Mouse (Mus musculus) ES-E14 (cell line): ENCODE measurements around the gene Cbfa2t3. TPM values are rescaled to one million over a fixed set of nuclear protein-coding genes. Genes with fewer than 3 reads are reported as not detected.

ENCODE experiments used
- DNase-seq: peaks from one replicate; pipeline ENCODE4 v3.0.0-alpha.2; 2013; ENCODE audit warnings: low read depth, low spot score
- H3K27ac ChIP-seq: 2 replicates; pipeline ENCODE4 v1.5.1; 2012; ENCODE audit warnings: low read depth, mild to moderate bottlenecking, low read length, moderate library complexity, mixed read lengths; ENCODE audit not compliant: poor library complexity, insufficient read depth, severe bottlenecking
- H3K36me3 ChIP-seq: 2 replicates; pipeline ENCODE4 v1.6.1; 2012; ENCODE audit warnings: mild to moderate bottlenecking, low read length, moderate library complexity, mixed read lengths; ENCODE audit not compliant: control insufficient read depth, poor library complexity, insufficient read depth, severe bottlenecking
- H3K4me1 ChIP-seq, 2 experiments: fragments of 150-350 bp in 1 of 2; sonication (generic) in 1 of 2; 2 replicates each; pipeline ENCODE4 v1.6.1; 2012; ENCODE audit warnings: low read length in 2 of 2, mild to moderate bottlenecking in 1 of 2, mixed read lengths in 1 of 2; ENCODE audit not compliant: control insufficient read depth in 2 of 2, insufficient read depth in 2 of 2, poor library complexity in 1 of 2
- H3K4me3 ChIP-seq, 2 experiments: fragments of 150-350 bp in 1 of 2; sonication (generic) in 1 of 2; 2 replicates each; pipeline ENCODE4 v1.5.1; 2012; ENCODE audit warnings: low read length in 2 of 2, low read depth in 1 of 2, mild to moderate bottlenecking in 1 of 2, mixed read lengths in 1 of 2; ENCODE audit not compliant: insufficient read depth in 1 of 2, poor library complexity in 1 of 2, severe bottlenecking in 1 of 2
- H3K9ac ChIP-seq: 2 replicates; pipeline ENCODE4 v1.6.1; 2012; ENCODE audit warnings: low read depth, mild to moderate bottlenecking, low read length, mixed read lengths; ENCODE audit not compliant: poor library complexity, insufficient read depth, severe bottlenecking
- H3K9me3 ChIP-seq: fragments of 150-350 bp; sonication (generic); 2 replicates; pipeline ENCODE4 v1.6.1; 2012; ENCODE audit warnings: low read depth, mild to moderate bottlenecking, low read length; ENCODE audit not compliant: control insufficient read depth, insufficient read depth
- CHD2 ChIP-seq: IDR thresholded peaks from 2 replicates; pipeline ENCODE4 v1.6.1; 2014; ENCODE audit warnings: mild to moderate bottlenecking, low read depth, low read length, inconsistent platforms
- HCFC1 ChIP-seq: IDR thresholded peaks from 2 replicates; pipeline ENCODE4 v1.6.1; 2012; ENCODE audit warnings: low read length, inconsistent platforms, borderline replicate concordance; ENCODE audit not compliant: insufficient read depth
- MAFK ChIP-seq: IDR thresholded peaks from 2 replicates; pipeline ENCODE4 v1.6.1; 2014; ENCODE audit warnings: mild to moderate bottlenecking, low read depth, low read length, inconsistent platforms; ENCODE audit not compliant: insufficient read depth
- ZC3H11A ChIP-seq: IDR thresholded peaks from 2 replicates; pipeline ENCODE4 v1.6.1; 2012; ENCODE audit warnings: low read depth, mild to moderate bottlenecking, inconsistent platforms, low read length, borderline replicate concordance
- ZNF384 ChIP-seq: IDR thresholded peaks from 2 replicates; pipeline ENCODE4 v1.6.1; 2012; ENCODE audit warnings: low read depth, low read length, inconsistent platforms
- in situ Hi-C, 2 experiments: fragments of 600-800 bp; cut with MboI; formaldehyde crosslinking; loops; one replicate each; pipeline ENCODE4 v1.15.1; 2025; ENCODE audit warnings: low sequenced_read_pairs in 2 of 2, inconsistent platforms in 1 of 2; ENCODE audit not compliant: unreplicated experiment in 2 of 2
- total RNA-seq: library from RNA; depleted of rRNA; stranded (reverse); fragments of 300-350 nt; gene quantifications from 2 replicates; pipeline ENCODE4 v1.2.3, GENCODE M21; 2012

Gene Cbfa2t3
- total RNA-seq, 1 experiment, result 0.36 TPM

DNA sequence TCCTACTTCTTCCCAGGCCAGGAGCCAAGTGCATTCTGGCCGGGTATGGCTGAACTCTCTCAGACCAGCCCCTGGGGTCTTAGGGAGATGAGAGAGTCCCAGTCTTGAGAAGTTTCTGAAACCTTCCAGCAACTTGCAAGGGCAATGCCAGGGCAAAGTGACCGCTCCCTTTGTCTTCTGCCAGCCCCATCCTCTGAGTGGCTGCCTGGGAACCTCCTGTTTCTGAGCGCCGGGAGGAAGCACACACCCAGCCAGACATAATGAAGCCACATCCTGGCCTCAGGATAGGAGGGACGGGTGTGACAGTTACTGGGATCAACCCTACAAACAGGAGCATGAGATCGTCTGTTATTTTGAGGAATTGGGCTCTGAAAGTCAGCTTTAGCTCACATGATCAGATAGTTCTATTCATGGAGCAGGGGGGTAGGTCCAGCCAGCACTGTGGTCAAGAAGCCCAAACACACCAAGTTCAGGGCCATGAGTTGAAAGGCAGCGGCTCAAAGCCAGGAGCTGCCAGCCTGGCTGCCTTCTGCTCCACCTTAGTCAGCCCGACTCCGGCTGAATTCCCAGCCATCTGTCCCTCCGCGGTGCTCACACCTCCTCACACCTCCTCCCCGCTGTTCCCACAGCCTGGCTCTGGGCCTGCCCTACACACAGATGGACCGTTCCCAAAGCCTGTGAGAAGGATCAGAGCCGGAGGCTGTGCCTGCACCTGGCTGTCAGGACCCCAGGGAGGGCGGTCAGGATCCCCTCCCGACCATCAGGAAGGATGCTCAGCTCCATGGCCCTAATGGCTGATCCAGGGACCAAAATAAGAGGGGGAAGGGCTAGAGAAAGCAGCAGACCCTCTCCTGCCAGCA lies 22.1 kb downstream of the Cbfa2t3 start:
- no peak overlapping the region for H3K9ac ChIP-seq
- no peaks in the 10 kb centered on the region for H3K36me3 ChIP-seq
- no peak for DNase-seq
- H3K27ac ChIP-seq, result no peak overlapping the region
- H3K4me3 ChIP-seq, result peak overlapping the region in 1 of 2 experiments; percentile 54; a peak in 2 of 4 replicates
- TF ChIP-seq HCFC1, result no peak
- no peak for TF ChIP-seq ZNF384
- TF ChIP-seq ZC3H11A, result no peak
- TF ChIP-seq MAFK, result no peak
- TF ChIP-seq CHD2, result no peak
- H3K9me3 ChIP-seq, result no peaks in the 10 kb centered on the region
- peaks cover 0 to 3% of the 10 kb centered on the region in 2 experiments; a peak in 2 of 4 replicates for H3K4me1 ChIP-seq
- in situ Hi-C loops, result no loop called here

DNA sequence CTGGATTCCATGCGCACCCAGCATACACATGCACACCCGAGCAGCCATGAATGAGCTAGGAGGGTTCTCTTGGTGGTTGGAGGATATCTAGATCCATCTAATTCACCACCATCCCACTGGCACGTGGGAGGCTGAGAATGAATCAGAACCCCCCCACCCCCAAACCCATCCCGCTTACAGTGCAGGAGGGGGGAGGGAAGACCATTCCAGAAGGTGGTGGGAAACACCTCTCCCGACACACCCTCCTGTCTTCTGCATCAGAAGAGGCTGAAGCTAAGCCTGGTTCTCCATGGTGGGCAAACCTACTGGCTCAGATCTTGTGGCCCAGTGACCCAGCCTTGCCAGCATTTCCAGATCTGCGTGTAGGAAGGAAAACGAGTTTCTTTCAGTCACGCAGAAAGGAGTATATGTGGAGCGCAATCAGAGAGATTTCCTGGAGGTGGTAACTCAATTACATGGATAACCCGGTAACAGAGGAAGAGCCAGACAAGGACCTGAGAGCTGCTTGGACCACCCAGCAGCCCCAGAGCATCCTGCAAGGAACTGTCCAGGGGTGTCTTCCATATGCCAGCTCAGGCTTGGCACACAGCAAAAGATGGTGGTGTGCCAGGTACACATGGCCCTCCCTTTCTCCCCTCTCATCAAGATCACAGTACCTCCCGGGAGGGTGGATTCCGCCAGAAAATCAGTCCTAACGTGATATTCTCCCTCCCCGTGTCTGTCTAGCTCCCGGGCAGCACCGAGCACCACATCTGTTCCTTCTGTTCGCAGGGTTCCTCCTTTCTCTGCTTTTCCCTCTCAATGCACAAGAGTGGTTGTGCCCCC lies 23.1 kb downstream of the Cbfa2t3 start:
- no peak for DNase-seq
- Histone ChIP-seq H3K27ac (no peak overlapping the region), H3K9ac (no peak overlapping the region), H3K4me1 (peaks cover 0 to 3% of the 10 kb centered on the region in 2 experiments; a peak in 2 of 4 replicates), H3K36me3 (no peaks in the 10 kb centered on the region), H3K9me3 (no peaks in the 10 kb centered on the region), H3K4me3 (no peak overlapping the region)
- TF ChIP-seq ZNF384 (no peak), ZC3H11A (no peak), CHD2 (no peak), HCFC1 (no peak), MAFK (no peak)
- in situ Hi-C loops, result no loop called here

DNA sequence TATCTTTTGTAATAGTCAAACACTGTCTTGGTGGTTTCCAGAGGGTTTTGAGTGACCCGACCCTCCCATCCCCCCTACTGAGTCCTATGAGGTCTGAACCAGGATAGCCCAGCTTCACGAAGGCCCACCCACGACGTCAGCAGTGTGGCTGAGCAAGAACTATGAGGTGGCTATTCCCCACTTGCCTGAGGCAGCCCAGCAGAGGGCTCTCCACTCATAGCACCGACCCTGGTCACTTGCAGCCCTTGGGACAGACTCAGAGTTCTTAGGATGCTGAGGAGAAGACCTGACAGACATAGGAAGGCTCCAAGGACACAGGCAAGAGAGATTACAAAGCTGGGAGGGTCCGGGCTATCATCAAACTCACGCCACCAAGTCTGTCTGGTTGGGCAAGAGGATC lies 23.9 kb downstream of the Cbfa2t3 start:
- no peak overlapping the region for H3K4me3 ChIP-seq
- no peak overlapping the region for H3K27ac ChIP-seq
- no peaks in the 10 kb centered on the region for H3K36me3 ChIP-seq
- TF ChIP-seq ZNF384 (no peak), MAFK (no peak), HCFC1 (no peak), ZC3H11A (no peak)
- DNase-seq, result no peak
- in situ Hi-C loops, result no loop called here
- peaks cover 0 to 3% of the 10 kb centered on the region in 2 experiments; a peak in 2 of 4 replicates for H3K4me1 ChIP-seq
- H3K9me3 ChIP-seq, result no peaks in the 10 kb centered on the region
- H3K9ac ChIP-seq, result no peak overlapping the region

- Histone ChIP-seq H3K36me3 (no peaks in the 10 kb centered on the region), H3K4me3 (no peak overlapping the region), H3K9ac (no peak overlapping the region), H3K9me3 (no peaks in the 10 kb centered on the region), H3K27ac (no peak overlapping the region), H3K4me1 (peaks cover 0 to 3% of the 10 kb centered on the region in 2 experiments; a peak in 2 of 4 replicates)
- in situ Hi-C loops, result no loop called here
- no peak for TF ChIP-seq ZNF384
- no peak for TF ChIP-seq HCFC1
- TF ChIP-seq MAFK, result no peak
- DNase-seq, result no peak
Observed at GRCm38 (mm10) chr8:122673989-122674388, 24.9 kb downstream of the Cbfa2t3 start.
